Mouse (Mus musculus): Measurements from ENCODE around the gene Tgfb3. TPM values are rescaled to one million over a fixed set of nuclear protein-coding genes. Genes with fewer than 3 reads are reported as not detected.

The Tgfb3 gene
- polyA plus RNA-seq, 1 experiment from 2014 or later: 16.6 TPM

GRCm38 (mm10) chr12:86107645-86108044 is 28.8 kb upstream of the Tgfb3 start:
- Histone ChIP-seq H3K27ac (no peak overlapping the region), H3K9me3 (replicated peaks; ENCODE audit: low read length) (no peaks in the 10 kb centered on the region), H3K4me2 (ENCODE audit: low read length) (no peak overlapping the region), H3K27me3 (ENCODE audit: insufficient read depth, low read length) (no peaks in the 10 kb centered on the region), H3K9ac (ENCODE audit: low read depth, low read length) (no peak overlapping the region), H3K4me3 (replicated peaks; ENCODE audit: low read depth, low read length) (no peak overlapping the region), H3K4me1 (replicated peaks; ENCODE audit: insufficient read depth, low read length) (peaks cover 12% of the 10 kb centered on the region; the same call in 1 of the 2 replicates), H3K36me3 (ENCODE audit: insufficient read depth, low read length) (no peaks in the 10 kb centered on the region)
- WGBS: 73% methylated on average over 7 of the region's 7 CpGs
- TF ChIP-seq CTCF (IDR thresholded peaks at IDR 0.05; ENCODE audit: low read depth): no peak
- ATAC-seq (replicated peaks; ENCODE audit: low FRiP score, low read depth) (no peak), DNase-seq (ENCODE audit: low spot score) (no peak)

GRCm38 (mm10) chr12:86106086-86106485 is 27.2 kb upstream of the Tgfb3 start:
- TF ChIP-seq CTCF (IDR thresholded peaks at IDR 0.05; ENCODE audit: low read depth): no peak
- WGBS: 83% methylated on average over 9 of the region's 9 CpGs

GRCm38 (mm10) chr12:86105546-86105945 is 26.7 kb upstream of the Tgfb3 start:
- ATAC-seq (replicated peaks; ENCODE audit: low FRiP score, low read depth): peak; percentile 49
- Histone ChIP-seq H3K4me3 (replicated peaks; ENCODE audit: low read depth, low read length) (no peak overlapping the region), H3K4me2 (ENCODE audit: low read length) (no peak overlapping the region), H3K27ac (no peak overlapping the region), H3K4me1 (replicated peaks; ENCODE audit: insufficient read depth, low read length) (peaks cover 12% of the 10 kb centered on the region; the same call in 1 of the 2 replicates), H3K9ac (ENCODE audit: low read depth, low read length) (no peak overlapping the region), H3K27me3 (ENCODE audit: insufficient read depth, low read length) (no peaks in the 10 kb centered on the region), H3K36me3 (ENCODE audit: insufficient read depth, low read length) (no peaks in the 10 kb centered on the region), H3K9me3 (replicated peaks; ENCODE audit: low read length) (no peaks in the 10 kb centered on the region)
- peak; percentile 35 for DNase-seq (ENCODE audit: low spot score)
- TF ChIP-seq CTCF (IDR thresholded peaks at IDR 0.05; ENCODE audit: low read depth): no peak
- 45% methylated on average over 7 of the region's 10 CpGs for WGBS

More at GRCm38 (mm10) chr12:86106086-86106485, 27.2 kb upstream of the Tgfb3 start:
- no peak overlapping the region for H3K4me3 ChIP-seq (replicated peaks; ENCODE audit: low read depth, low read length)
- no peaks in the 10 kb centered on the region for H3K27me3 ChIP-seq (ENCODE audit: insufficient read depth, low read length)
- no peak for DNase-seq (ENCODE audit: low spot score)
- no peak overlapping the region for H3K27ac ChIP-seq
- no peak overlapping the region for H3K9ac ChIP-seq (ENCODE audit: low read depth, low read length)
- H3K4me2 ChIP-seq (ENCODE audit: low read length): no peak overlapping the region
- H3K4me1 ChIP-seq (replicated peaks; ENCODE audit: insufficient read depth, low read length): peaks cover 12% of the 10 kb centered on the region; the same call in 1 of the 2 replicates
- no peaks in the 10 kb centered on the region for H3K36me3 ChIP-seq (ENCODE audit: insufficient read depth, low read length)
- H3K9me3 ChIP-seq (replicated peaks; ENCODE audit: low read length): no peaks in the 10 kb centered on the region
- ATAC-seq (replicated peaks; ENCODE audit: low FRiP score, low read depth): no peak

DNA sequence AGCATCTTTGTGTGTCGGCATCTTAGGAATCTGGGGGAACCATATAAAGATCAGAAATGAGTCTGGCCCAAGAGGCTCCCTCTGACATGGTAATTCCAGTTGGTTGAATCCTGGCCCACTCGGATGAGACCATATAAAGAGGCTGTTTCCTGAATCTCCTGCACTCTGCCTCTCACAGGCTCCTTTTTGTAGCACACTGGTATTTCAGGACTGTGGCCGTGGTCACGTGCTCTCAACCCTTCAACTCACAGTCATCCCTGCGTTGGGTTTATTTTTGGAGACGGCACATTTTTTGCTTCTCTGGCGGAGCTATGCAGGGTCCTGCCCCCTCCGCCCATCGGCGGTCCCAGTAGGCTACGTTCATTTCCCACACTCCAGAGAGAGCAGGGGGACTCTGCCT is 25.5 kb upstream of the Tgfb3 start:
- H3K4me1 ChIP-seq (replicated peaks; ENCODE audit: insufficient read depth, low read length): peaks cover 12% of the 10 kb centered on the region; the same call in 1 of the 2 replicates
- peak overlapping the region; percentile 63 for H3K27ac ChIP-seq
- H3K9ac ChIP-seq (ENCODE audit: low read depth, low read length): no peak overlapping the region
- WGBS: 63% methylated on average over 11 of the region's 11 CpGs
- H3K27me3 ChIP-seq (ENCODE audit: insufficient read depth, low read length): no peaks in the 10 kb centered on the region
- H3K9me3 ChIP-seq (replicated peaks; ENCODE audit: low read length): no peaks in the 10 kb centered on the region
- H3K4me2 ChIP-seq (ENCODE audit: low read length): no peak overlapping the region
- H3K36me3 ChIP-seq (ENCODE audit: insufficient read depth, low read length): no peaks in the 10 kb centered on the region
- TF ChIP-seq CTCF (IDR thresholded peaks at IDR 0.05; ENCODE audit: low read depth): no peak
- no peak for ATAC-seq (replicated peaks; ENCODE audit: low FRiP score, low read depth)
- H3K4me3 ChIP-seq (replicated peaks; ENCODE audit: low read depth, low read length): no peak overlapping the region
- DNase-seq (ENCODE audit: low spot score): peak; percentile 56

GRCm38 (mm10) chr12:86103852-86104251 is 25.0 kb upstream of the Tgfb3 start:
- no peaks in the 10 kb centered on the region for H3K36me3 ChIP-seq (ENCODE audit: insufficient read depth, low read length)
- ATAC-seq (replicated peaks; ENCODE audit: low FRiP score, low read depth) (no peak), DNase-seq (ENCODE audit: low spot score) (no peak)
- WGBS: 40% methylated on average over 8 of the region's 8 CpGs
- peak overlapping the region; percentile 63 for H3K27ac ChIP-seq
- peaks cover 12% of the 10 kb centered on the region; the same call in 1 of the 2 replicates for H3K4me1 ChIP-seq (replicated peaks; ENCODE audit: insufficient read depth, low read length)
- no peak for TF ChIP-seq CTCF (IDR thresholded peaks at IDR 0.05; ENCODE audit: low read depth)
- no peak overlapping the region for H3K4me2 ChIP-seq (ENCODE audit: low read length)
- H3K4me3 ChIP-seq (replicated peaks; ENCODE audit: low read depth, low read length): no peak overlapping the region
- H3K27me3 ChIP-seq (ENCODE audit: insufficient read depth, low read length): no peaks in the 10 kb centered on the region
- H3K9ac ChIP-seq (ENCODE audit: low read depth, low read length): no peak overlapping the region
- H3K9me3 ChIP-seq (replicated peaks; ENCODE audit: low read length): no peaks in the 10 kb centered on the region

GRCm38 (mm10) chr12:86103391-86103790 is 24.6 kb upstream of the Tgfb3 start:
- WGBS: 72% methylated on average over 11 of the region's 11 CpGs
- ATAC-seq (replicated peaks; ENCODE audit: low FRiP score, low read depth): no peak

DNA sequence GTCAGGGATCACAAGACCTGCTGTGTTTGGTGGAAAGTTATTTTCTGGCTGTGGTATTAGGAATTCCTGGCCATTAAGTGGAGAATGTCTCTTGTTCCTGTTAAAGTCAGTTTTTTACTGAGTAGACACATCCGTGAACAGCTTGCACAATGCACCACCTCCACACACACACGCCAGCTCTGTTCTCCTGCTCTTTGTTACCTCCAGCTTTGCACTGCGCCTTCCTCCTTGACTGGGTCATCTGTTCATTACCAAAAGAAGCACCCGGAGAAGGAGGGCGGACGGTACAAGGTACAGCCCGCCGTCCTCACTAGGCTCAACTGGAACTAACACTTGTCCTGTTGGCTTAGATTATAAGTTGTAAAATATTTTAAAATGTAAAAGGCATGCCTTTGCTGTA is 23.8 kb upstream of the Tgfb3 start:
- Histone ChIP-seq H3K4me1 (replicated peaks; ENCODE audit: insufficient read depth, low read length) (peaks cover 12% of the 10 kb centered on the region; the same call in 1 of the 2 replicates), H3K27me3 (ENCODE audit: insufficient read depth, low read length) (no peaks in the 10 kb centered on the region), H3K36me3 (ENCODE audit: insufficient read depth, low read length) (no peaks in the 10 kb centered on the region), H3K27ac (no peak overlapping the region; the same call in 1 of the 2 replicates), H3K4me2 (ENCODE audit: low read length) (no peak overlapping the region), H3K4me3 (replicated peaks; ENCODE audit: low read depth, low read length) (no peak overlapping the region), H3K9me3 (replicated peaks; ENCODE audit: low read length) (no peaks in the 10 kb centered on the region), H3K9ac (ENCODE audit: low read depth, low read length) (no peak overlapping the region)
- DNase-seq (ENCODE audit: low spot score): no peak
- TF ChIP-seq CTCF (IDR thresholded peaks at IDR 0.05; ENCODE audit: low read depth): no peak
- ATAC-seq (replicated peaks; ENCODE audit: low FRiP score, low read depth): no peak
- 71% methylated on average over 8 of the region's 8 CpGs for WGBS

More at GRCm38 (mm10) chr12:86103391-86103790, 24.6 kb upstream of the Tgfb3 start:
- Histone ChIP-seq H3K4me2 (ENCODE audit: low read length) (no peak overlapping the region), H3K27me3 (ENCODE audit: insufficient read depth, low read length) (no peaks in the 10 kb centered on the region), H3K4me3 (replicated peaks; ENCODE audit: low read depth, low read length) (no peak overlapping the region), H3K36me3 (ENCODE audit: insufficient read depth, low read length) (no peaks in the 10 kb centered on the region), H3K9ac (ENCODE audit: low read depth, low read length) (no peak overlapping the region), H3K9me3 (replicated peaks; ENCODE audit: low read length) (no peaks in the 10 kb centered on the region), H3K27ac (peak overlapping the region; percentile 63; the same call in 1 of the 2 replicates), H3K4me1 (replicated peaks; ENCODE audit: insufficient read depth, low read length) (peaks cover 12% of the 10 kb centered on the region; the same call in 1 of the 2 replicates)
- no peak for DNase-seq (ENCODE audit: low spot score)
- no peak for TF ChIP-seq CTCF (IDR thresholded peaks at IDR 0.05; ENCODE audit: low read depth)

Measured in kidney, postnatal 0 days (tissue).